Mouse (Mus musculus) testis, postnatal 10 days (tissue): ENCODE data around the gene Gm17304.
A peak's percentile ranks its signal among the peaks of the same experiment; 100 is the strongest.

Source experiments
- DNase-seq: peaks from one replicate; pipeline ENCODE4 v3.0.0; 2021; ENCODE audit warnings: low spot score

Gene Gm17304

DNA sequence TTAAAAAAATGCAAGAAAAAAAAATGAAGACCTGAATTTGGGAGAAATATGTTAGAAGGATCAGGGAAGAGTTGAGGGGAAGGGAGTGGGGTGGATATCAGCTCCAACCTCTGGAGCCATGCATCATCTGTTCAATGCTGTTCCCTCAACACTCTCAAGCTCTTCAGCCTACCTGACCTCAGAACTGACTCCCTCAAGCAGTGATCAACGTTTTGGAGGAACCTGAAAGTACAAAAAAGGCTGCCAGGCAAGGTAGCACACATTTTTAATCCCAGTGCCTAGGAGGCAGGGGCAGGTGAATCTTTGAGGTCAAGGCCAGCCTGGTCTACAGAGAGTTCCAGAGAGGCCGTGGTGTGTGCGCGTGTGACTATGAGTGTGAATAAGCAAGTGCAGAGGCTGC lies at the start of gene Gm17304:
Gm17304 (plus strand) TSS at position 301 of the 400 bp plus-strand sequence.
- DNase-seq, result no peak

DNA sequence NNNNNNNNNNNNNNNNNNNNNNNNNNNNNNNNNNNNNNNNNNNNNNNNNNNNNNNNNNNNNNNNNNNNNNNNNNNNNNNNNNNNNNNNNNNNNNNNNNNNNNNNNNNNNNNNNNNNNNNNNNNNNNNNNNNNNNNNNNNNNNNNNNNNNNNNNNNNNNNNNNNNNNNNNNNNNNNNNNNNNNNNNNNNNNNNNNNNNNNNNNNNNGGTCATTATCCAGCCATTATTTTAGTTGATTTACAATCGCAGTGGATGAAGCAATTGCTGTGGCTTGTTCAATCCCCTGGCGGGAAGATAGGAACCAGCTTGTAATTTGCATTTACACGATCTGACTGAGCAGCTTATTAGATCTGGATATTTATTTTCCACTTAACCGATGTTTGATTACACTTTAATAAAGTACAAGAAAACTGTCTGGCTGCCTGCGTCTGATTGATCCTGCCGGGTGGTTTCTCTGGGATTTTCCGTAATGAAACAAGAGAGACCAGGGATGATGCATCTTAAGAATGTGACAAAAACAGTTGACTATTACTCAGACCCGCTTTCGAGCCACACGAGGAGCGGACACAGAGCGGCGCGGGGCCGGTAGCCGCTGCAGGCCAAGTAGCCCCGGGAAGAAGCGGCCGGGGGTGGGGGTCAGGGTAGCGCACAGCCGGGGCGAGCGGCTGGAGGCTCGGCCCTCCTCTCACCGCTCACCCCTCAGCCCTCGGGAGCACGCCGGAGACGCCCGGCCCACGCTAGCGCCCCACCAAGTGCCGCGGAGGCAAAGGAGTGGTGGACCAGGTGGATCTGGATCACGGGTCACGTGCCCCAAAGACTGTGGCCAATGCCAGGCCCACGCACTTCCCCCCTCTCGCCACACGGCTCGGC lies 48.0 kb upstream of the Gm17304 start:
- DNase-seq, result peak; percentile 44

DNA sequence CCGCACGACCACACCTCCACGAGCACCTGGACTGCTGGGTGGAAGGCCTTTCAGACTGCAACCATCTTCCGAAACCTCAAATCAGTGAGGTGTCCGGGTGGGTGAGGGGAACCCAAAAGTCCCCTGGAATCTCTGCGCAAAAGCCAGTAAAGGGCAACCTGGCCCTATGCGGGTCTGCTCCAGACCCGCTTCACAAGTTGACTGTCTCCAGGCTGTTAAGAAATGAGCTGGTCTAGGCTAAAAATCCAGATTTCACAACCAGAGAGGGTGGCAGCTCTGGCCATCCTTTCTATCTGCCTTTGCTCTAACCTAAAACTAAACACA lies 47.4 kb upstream of the Gm17304 start:
- DNase-seq, result no peak

GRCm38 (mm10) chr5:106566025-106566424 lies 42.9 kb upstream of the Gm17304 start:
- DNase-seq, result no peak

- DNase-seq, result peak; percentile 53
Measured at GRCm38 (mm10) chr5:106573742-106574559, 34.9 kb upstream of the Gm17304 start.

DNA sequence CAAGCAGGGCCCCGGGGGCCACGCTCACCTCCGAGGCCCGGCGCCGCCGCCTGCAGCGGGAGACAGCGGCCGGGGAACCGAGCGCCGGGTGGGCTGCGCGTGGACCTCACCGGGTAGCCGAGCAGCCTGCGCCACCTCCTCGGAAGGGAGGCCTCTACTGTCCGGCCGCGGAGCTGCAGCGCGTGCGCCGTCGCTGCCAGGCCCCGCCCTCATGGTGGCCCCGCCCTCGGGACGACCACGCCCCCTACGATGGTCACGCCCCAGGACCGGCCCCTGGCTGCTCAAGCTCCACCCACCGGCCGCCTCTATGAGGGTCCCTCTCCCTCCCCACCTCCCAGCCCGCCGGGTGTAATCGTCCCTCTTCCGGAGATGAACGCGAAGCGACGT lies 34.3 kb upstream of the Gm17304 start:
- peak; percentile 94 for DNase-seq

DNA sequence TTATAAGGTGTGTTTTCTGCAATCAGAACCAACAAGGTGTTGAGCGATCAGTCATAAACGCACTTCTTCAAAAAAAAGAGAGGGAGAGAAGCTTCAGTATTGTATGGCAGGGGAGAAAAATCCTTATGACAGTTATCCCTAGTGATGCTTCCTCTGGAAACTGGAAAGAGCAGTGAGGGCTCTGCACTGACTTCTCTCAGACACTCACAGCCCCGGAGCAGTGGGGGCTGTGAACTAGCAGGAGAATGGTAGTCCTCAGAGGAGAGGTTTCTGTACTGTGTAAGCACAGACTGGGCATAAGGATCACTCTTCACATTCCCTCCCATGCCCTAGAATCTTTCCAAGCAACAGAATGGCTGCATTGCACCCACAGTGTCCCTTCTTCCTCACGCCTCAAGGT lies 33.8 kb upstream of the Gm17304 start:
- DNase-seq, result no peak

- no peak for DNase-seq
Measured at GRCm38 (mm10) chr5:106577237-106577888, 31.5 kb upstream of the Gm17304 start.

DNA sequence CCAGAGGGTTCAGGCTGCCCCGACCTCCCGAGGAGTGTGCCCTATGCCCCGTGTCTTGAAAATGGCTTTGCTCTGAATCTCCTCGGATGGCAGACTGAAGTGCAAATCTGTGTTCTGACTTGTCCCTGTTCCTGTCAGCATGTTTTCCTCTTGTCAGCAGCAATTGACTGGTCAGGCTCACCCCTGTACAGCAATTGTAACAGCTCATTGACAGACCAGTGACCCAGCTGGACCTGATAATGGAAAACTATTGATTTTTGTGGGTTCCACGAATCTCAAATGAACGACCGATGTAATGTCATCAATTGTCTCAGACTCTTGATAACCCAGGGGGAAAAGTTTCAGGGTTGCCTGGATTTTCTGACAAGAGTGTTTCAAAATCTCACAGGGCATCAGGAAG lies 28.0 kb upstream of the Gm17304 start:
- no peak for DNase-seq

DNA sequence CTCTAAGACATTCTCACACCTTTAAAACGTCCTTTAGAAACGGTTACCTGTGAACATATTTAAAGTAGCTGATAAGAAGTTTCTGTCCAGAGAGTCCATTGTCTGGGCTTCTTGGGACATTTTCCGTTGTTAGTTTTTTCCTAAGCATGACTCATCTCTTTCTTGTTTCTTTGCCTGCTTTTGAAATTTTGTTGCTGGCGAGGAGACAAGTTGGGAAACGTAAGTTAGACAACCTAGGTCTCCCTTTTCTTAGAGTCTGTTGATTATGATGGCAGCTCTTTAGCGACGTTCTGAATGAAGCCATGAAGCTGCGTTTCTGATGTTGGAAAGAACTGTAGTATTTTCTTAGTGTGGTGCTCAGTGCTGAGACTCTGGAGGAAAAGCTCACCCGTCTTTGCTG lies 19.9 kb upstream of the Gm17304 start:
- no peak for DNase-seq

DNA sequence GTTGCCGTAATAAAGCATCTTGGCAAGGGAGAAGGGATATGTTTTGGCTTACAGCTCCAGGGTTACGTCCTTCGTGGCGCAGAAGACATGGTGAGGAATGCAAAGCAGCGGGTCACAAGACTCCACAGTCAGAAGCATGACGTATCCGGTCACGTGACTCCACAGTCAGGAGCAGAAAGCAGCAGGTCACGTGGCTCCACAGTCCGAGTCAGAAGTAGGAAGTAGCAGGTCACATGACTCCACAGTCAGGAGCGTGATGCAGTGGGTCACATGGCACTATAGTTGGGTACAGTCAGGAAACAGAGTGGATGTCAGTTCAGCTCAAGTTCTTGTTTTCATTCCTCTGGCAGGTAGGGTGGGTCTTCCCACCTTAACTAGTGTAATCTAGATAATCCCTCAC lies 19.2 kb upstream of the Gm17304 start:
- no peak for DNase-seq

- DNase-seq, result no peak
Measured at GRCm38 (mm10) chr5:106590686-106591085, 18.2 kb upstream of the Gm17304 start.

GRCm38 (mm10) chr5:106594388-106594787 lies 14.5 kb upstream of the Gm17304 start:
- DNase-seq, result no peak

DNA sequence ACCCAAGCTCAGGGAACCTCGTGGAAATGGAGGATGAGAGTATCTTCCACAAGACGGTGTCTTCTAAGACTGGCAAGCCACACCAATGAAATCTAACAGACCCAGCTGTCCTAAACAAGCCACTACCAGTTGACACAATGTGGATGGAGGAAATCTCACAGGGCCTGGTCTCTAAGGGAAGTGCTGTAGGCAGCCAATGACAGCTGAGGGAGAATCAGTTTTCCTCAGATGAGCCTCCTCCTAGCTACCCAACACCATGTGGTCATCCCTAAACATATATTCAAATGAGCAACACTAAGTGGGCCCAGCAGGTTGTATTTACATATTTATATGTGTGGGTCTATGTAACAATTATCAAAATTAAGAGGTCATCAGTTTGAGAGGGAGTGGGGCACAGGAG lies 11.4 kb upstream of the Gm17304 start:
- DNase-seq, result no peak

DNA sequence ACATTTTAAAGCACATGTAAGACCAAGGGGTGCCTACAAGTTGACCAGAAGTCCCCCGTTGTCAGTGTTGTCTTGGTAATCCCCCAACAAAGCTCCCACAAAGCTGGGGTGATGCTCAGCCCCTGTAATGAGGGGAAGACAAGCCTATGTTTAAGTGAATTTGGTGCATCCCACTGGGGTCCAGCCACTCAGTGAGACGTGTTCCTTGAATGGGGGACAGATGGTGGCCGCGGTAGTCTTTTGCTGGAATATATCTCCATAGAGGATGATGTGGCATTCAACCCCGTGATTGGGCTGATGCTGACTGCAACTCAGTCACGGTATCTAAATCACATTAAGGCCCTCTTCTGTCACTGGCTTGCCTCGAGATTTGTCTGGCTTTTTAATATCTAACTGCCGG lies 9.4 kb upstream of the Gm17304 start:
- DNase-seq, result no peak

- no peak for DNase-seq
Measured at GRCm38 (mm10) chr5:106604381-106604780, 4.5 kb upstream of the Gm17304 start.

GRCm38 (mm10) chr5:106605096-106605495 lies 3.8 kb upstream of the Gm17304 start:
- DNase-seq, result no peak

- DNase-seq, result no peak
Measured at GRCm38 (mm10) chr5:106607081-106607480, 1.8 kb upstream of the Gm17304 start.

DNA sequence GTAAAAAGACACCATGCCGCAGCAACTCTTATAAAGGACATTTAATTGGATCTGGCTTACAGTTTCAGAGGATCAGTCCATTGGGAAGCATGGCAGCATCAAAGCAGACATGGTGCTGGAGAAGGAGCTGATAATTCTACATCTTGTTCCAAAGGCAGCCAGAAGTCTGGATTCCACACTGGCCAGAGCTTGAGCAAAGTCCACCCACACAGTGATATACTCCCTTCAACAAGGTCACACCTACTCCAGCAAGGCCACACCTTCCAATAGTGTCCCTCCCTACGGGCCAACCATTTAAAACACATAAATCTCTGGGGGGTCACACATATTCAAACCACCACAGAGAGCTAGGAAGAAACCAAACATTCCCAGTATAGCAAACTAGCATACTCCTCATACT lies 3.3 kb downstream of the Gm17304 start:
- no peak for DNase-seq

DNA sequence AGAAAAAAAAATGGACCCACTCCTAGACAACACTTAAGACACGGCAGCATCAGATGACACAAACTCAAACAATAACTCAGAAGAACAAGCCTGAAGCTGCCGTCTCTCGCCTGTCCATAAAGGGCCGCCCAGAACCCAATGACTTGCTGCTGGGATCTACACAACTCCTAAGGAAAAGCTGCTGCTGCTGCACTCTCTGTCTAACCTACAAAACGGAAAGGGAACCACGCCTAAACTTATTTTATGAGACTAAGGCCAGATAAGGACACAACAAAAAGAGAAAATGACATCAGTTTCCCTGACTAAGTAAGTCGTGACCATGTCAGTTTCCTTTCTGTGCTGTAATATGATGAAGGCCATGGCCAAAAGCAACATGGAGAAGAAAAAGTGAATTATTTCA lies 5.7 kb downstream of the Gm17304 start:
- no peak for DNase-seq

DNA sequence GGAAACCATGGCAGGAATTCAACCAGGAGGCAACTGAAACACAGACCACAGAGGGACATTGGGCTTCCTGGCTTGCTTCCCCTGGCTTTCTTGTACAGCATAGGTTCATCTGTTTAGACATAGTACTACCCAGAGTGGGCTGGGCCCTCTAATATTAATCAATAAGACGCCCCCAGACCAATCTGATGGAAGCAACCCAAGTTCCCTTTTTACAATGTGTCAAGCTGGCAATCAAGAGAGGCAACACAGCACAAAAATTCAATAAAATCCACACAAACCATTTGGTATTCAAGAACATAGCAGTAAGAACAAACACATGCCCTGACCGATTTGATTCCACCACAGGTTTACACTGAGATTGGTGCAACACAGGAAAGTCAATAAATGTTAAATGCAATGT lies 6.1 kb downstream of the Gm17304 start:
- no peak for DNase-seq

DNA sequence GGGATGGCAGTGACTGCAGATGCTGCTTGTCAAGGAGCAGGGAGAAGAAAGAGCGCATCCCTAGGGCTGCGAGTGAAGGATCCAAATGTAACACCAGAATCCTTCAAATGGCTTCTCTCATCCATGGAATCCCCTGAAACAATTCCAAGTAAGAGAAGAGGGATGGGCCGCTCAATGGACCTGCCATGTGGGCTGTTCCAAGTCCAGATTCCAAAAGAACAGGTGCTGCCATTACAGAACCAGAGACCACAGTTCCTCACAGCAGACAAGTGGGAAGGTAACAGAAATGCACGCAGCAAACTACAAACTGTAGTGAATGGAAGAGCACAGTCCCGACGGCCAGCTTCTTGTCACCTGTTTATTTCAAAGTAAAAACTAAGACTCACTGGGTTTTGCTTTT lies 11.5 kb downstream of the Gm17304 start:
- no peak for DNase-seq

- no peak for DNase-seq
Measured at GRCm38 (mm10) chr5:106622193-106622592, 13.3 kb downstream of the Gm17304 start.
